Mouse (Mus musculus): ENCODE data around the gene Calcoco1. TPM values are rescaled to one million over a fixed set of nuclear protein-coding genes. Genes with fewer than 3 reads are reported as not detected.

The Calcoco1 gene
- polyA plus RNA-seq (2012; rRNA removed), result 5.4 and 6.1 TPM in 2 replicates

GRCm38 (mm10) chr15:102721980-102722475, at the start of gene Calcoco1:
TSS of gene Calcoco1 (minus strand) at chr15:102722178.

DNA sequence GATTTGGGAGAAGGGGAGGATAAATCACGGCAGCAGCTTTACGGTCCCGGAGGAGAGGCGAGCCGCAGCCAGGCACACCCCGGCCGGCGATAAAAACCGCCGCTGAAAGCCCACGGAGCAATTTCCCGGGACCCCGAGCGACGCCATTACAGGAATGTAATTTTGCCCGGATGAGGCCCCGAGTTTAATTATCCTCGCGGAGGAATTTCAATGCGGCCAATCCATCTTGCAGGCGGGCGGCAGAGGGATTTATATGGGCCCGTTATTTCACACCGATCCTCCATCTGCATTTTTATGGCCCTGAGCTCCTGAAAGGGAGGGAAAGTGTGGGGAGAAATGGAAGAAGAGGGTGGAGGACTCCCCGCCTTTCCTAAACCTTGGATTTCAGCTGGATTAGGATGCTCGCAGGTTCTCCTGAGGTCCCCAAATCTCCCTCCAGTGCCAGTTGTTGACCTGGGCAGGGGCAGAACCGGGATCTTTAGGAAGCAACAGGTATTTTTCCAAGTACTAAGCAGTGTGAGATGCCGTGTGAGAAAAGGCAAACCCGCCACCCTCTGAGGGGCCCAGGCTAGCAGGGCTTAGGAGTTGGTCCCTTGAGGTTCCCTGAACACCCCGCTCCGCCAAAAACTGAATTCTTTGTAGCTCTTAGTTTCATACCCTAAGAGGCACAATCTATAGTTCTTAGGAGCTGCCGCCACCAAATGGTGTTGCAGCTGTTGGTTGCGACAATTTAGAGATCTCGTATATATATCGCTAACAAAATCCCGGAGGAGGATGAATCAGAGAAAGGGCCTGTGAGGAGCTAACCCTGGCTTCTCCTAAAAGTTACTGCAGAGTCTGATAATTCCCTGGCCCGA, 49.5 kb downstream of the Calcoco1 start, which contains the start of gene Atp5g2:
Gene Atp5g2, minus strand, starts transcription at position 138 of the 857 bp plus-strand sequence.

Other genes starting within 250 kb of the Calcoco1 start
- gene Gm10337, start 218.5 kb downstream of the Calcoco1 start, polyA plus RNA-seq (2012; rRNA removed), result not detected in 2 replicates
- gene Map3k12, start 205.1 kb downstream of the Calcoco1 start, polyA plus RNA-seq (2012; rRNA removed), result 0.95 and 1.3 TPM in 2 replicates
- 36.1 and 41.9 TPM in 2 replicates for gene Tarbp2, start 204.0 kb downstream of the Calcoco1 start, polyA plus RNA-seq (2012; rRNA removed)
- gene Npff, start 197.2 kb downstream of the Calcoco1 start, polyA plus RNA-seq (2012; rRNA removed), result 1.1 and 1.6 TPM in 2 replicates
- gene Gm28047, start 97.1 kb downstream of the Calcoco1 start, polyA plus RNA-seq (2012; rRNA removed), result not detected in 2 replicates
- 11.8 and 12.5 TPM in 2 replicates for gene Atf7, start 96.7 kb downstream of the Calcoco1 start, polyA plus RNA-seq (2012; rRNA removed)
- gene Atp5g2, start 49.8 kb downstream of the Calcoco1 start, polyA plus RNA-seq (2012; rRNA removed), result 216 and 238 TPM in 2 replicates
- not detected in 2 replicates for gene Hoxc13, start 198.9 kb upstream of the Calcoco1 start, polyA plus RNA-seq (2012; rRNA removed)
- not detected in 2 replicates for gene Hoxc12, start 214.6 kb upstream of the Calcoco1 start, polyA plus RNA-seq (2012; rRNA removed)
- not detected in 2 replicates for gene Hoxc11, start 232.2 kb upstream of the Calcoco1 start, polyA plus RNA-seq (2012; rRNA removed)
- gene Hoxc10, start 244.6 kb upstream of the Calcoco1 start, polyA plus RNA-seq (2012; rRNA removed), result 0.09 TPM in 1 of 2 replicates, not detected in the other
- 0.03 and 0.19 TPM in 2 replicates for gene Hoxc5, start 245.3 kb upstream of the Calcoco1 start, polyA plus RNA-seq (2012; rRNA removed)

Measured in liver, embryonic 14 days (tissue).